ENCODE assay signal across 15 mouse cellular contexts in the genomic region with DNA sequence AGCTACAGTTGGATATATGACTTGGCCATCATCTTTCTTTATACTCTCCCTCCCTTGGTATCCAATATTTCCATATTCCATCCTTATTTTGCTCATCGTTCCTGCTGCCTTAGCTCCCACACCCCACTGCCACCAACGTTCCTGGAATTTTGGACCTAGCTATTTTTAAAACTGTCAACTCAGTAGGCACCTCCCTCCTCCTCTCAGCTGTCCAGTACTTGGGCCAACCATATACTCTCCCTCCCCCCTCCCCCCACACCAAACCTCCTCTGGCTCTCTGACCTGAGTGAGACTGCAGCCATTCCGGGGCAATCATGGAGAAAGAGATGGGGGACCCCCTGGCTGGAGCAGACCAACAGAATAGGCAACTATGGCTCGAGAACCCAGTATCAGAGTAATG. TPM values are rescaled to one million over a fixed set of nuclear protein-coding genes. Genes with fewer than 3 reads are reported as not detected.
DNase-seq lines count a peak whose midpoint lies in the region; ATAC-seq lines count a peak whose summit lies in the region.
"Had no signal": no experiment of that assay in that cellular context is flagged by ENCODE, and none has a peak within 500 bp of the region (broad histone marks: within the 10 kb centered on the region; RNA-seq: fewer than 3 reads in every experiment).

A gene (plus strand): TSS at position 259 of the 400 bp plus-strand sequence.

- ATAC-seq in megakaryocyte, adult 5-6 weeks (ENCODE audit: poor library complexity, severe bottlenecking): no peak
- ATAC-seq: Patski had no signal

- DNase-seq in gastrocnemius, postnatal 4 days (ENCODE audit: low spot score in 2 of 2): no peak
- DNase-seq in heart, postnatal 10 days: peak; percentile 35 to 37
- no peak for DNase-seq in right cerebral cortex, postnatal 4 days
- DNase-seq in T-cell, adult 2 months (ENCODE audit: low spot score): no peak
- no peak for DNase-seq in left cerebral cortex, postnatal 4 days
- DNase-seq: adrenal gland, postnatal 25 days; cerebellum, adult 18-20 months; kidney, postnatal 25 days; lung, postnatal 10 days; midbrain, embryonic 14.5 days had no signal

- intact Hi-C loops in heart, postnatal 10 days (cut with DNase I): no loop called here
- intact Hi-C loops in left cerebral cortex, postnatal 4 days (cut with DNase I): no loop called here

- no peaks in the 10 kb centered on the region for H3K36me3 ChIP-seq in megakaryocyte, embryonic 14.5 days (replicated peaks; ENCODE audit: low read length)
- H3K36me3 ChIP-seq: neural tube, embryonic 13.5 days had no signal

- peaks cover 30% of the 10 kb centered on the region for H3K4me1 ChIP-seq in megakaryocyte, embryonic 14.5 days

- 0 out of 2 replicates have a peak, but pooled peaks cover 5% of the 10 kb centered on the region for H3K9me3 ChIP-seq in megakaryocyte, embryonic 14.5 days
- H3K9me3 ChIP-seq: neural tube, embryonic 13.5 days had no signal

- H3K4me3 ChIP-seq in megakaryocyte, embryonic 14.5 days (replicated peaks): peak within 1 kb of the TSS; percentile 78
- H3K4me3 ChIP-seq: neural tube, embryonic 13.5 days had no signal

- peaks cover 67% of the 10 kb centered on the region for H3K27me3 ChIP-seq in megakaryocyte, embryonic 14.5 days (replicated peaks)
- H3K27me3 ChIP-seq: Patski had no signal

RNA-seq across cellular contexts. Expression of the gene that starts here (rescaled TPM):
- polyA plus RNA-seq in megakaryocyte, embryonic 14.5 days (2012; ENCODE audit: insufficient read depth, low replicate concordance): 21.2 and 30.0 TPM in 2 replicates
- not detected in 2 replicates for total RNA-seq in megakaryocyte, adult 5-6 weeks (2015)
- not detected in 2 replicates for total RNA-seq in megakaryocyte, adult 5-6 weeks (2017)
- total RNA-seq in gastrocnemius, postnatal 4 days (2021): 100 to 1,000 TPM; 283 to 297 TPM
- 100 to 1,000 TPM; 149 to 172 TPM for total RNA-seq in heart, postnatal 10 days (2021)
- 1 to 10 TPM; 1.1 TPM for total RNA-seq in left cerebral cortex, postnatal 4 days (2021)
- total RNA-seq: adrenal gland, postnatal 25 days; CH12.LX had no signal
- polyA plus RNA-seq: Patski had no signal

Comparison
In these comparisons a context has a peak if more than half of its experiments do, and no peak if none do; other contexts are left out.
1. RNA of the gene that starts here (total RNA-seq): 283 to 297 TPM in gastrocnemius, postnatal 4 days and 149 to 172 TPM in heart, postnatal 10 days; 1.1 TPM in left cerebral cortex, postnatal 4 days and not detected in megakaryocyte, adult 5-6 weeks; every median in the first group is over 10 times any median in the second.
2. DNase-seq: peak in heart, postnatal 10 days (2 of 2); none in gastrocnemius, postnatal 4 days (0 of 2), right cerebral cortex, postnatal 4 days (single experiment), T-cell, adult 2 months (single experiment) and left cerebral cortex, postnatal 4 days (single experiment).